Mouse (Mus musculus) bone marrow, adult 2 months (tissue): ENCODE results near the gene Rprd1b.

Source experiments
- CTCF ChIP-seq: fragments of 200-500 bp; IDR thresholded peaks from 2 replicates; pipeline ENCODE4 v1.5.1; 2011; ENCODE audit warnings: low read length, control low read depth; ENCODE audit not compliant: control insufficient read depth, insufficient read depth
- POLR2A ChIP-seq: fragments of 200-500 bp; IDR thresholded peaks from 2 replicates; pipeline ENCODE4 v1.6.1; 2011; ENCODE audit warnings: low read depth, mild to moderate bottlenecking, control low read depth, low read length, borderline replicate concordance; ENCODE audit not compliant: control insufficient read depth

GRCm38 (mm10) chr2:158130391-158130986 lies 102.2 kb downstream of the Rprd1b start:
- TF ChIP-seq POLR2A = no peak
- TF ChIP-seq CTCF = no peak
